Mouse (Mus musculus) cerebellum, postnatal 14 days (tissue): ENCODE measurements around the gene Gm17416.

Experiments used
- DNase-seq, 2 experiments: peaks; one replicate each; pipeline ENCODE4 v3.0.0; 2021; ENCODE audit warnings: mixed read lengths in 2 of 2

Gm17416 gene

GRCm38 (mm10) chr2:152569038-152569437, at the start of gene Gm17416:
TSS of gene Gm17416 (plus strand) at chr2:152569338.
- DNase-seq: no peak

DNA sequence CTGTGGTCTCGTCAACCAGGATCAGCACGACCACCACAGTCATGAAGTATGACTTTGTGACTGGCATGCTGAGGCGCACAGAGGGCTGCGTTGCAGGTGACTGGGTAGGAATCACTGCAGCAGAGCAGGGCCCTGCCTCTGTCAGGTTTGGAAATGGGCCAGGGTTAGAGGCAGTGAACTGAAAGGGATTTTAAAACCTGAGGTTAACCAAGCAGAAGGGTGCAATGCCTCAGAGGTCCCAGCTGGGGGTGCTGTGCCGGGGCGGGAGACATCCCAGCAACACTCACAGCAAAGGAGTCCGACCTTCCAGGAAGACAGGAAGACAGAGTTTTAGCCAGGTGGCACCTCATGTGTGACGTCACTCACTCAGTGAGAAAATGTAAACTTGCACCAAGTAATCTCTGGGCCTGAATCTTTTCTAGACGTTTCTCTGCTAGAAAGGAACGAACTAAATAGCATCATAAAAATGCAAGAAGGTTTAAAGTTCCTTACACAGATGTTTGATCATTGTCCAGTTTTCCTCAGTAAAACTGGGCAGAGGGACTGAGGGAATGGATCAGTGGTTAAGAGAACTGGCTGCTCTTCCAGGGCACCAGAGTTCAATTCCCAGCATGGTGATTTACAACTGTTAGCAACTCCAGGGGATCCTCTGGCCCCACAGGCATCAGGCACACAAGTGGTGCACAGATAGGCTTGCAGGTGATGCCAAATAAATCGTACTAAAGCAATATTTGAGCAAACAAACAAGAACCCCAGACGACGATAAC, 29.0 kb upstream of the Gm17416 start, which contains the start of gene Defb29:
Defb29 (minus strand) TSS at position 155 of the 767 bp plus-strand sequence.
- DNase-seq: peak in 1 of 2 experiments; percentile 30

GRCm38 (mm10) chr2:152541979-152542378, 27.2 kb upstream of the Gm17416 start:
- DNase-seq: no peak

DNA sequence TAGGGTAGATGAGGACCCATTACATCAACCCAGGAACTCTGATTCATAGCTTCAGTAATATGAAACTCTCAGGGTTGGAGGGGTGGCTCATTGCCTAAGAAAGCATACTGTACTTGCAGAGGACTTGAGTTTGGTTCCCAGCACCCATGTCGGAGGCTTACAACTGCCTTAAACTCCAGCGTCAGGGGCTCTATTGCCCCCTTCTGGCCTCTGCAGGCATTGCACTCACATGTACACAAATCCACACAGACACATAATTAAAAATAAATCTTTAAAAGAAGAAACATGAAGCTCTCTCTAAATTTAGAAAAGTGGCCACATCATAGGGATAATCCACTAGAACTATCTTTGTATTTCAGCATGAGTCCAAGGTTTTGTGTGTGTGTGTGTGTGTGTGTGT, 26.2 kb upstream of the Gm17416 start:
- no peak for DNase-seq

DNA sequence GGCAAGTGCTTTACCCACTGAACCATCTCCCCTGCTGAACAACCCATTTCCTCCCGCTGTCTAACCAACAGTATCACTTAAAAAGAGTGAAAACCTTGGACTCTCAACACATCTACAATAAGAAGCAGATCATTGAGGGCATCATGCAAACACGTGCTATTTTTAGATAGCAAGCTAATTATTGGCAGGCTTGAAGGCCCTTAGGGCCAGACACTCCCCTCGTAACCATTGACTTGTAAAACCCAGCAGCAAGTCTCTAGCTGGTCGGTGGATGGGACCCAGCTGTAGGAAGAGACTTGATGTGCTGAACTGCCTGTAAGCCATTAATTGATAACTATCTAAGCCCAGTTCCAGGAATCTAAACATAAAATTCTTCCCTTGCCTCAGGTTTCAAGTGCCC, 25.7 kb upstream of the Gm17416 start:
- DNase-seq: no peak

GRCm38 (mm10) chr2:152544691-152545090, 24.4 kb upstream of the Gm17416 start:
- peak; percentile 67 to 74 for DNase-seq

DNA sequence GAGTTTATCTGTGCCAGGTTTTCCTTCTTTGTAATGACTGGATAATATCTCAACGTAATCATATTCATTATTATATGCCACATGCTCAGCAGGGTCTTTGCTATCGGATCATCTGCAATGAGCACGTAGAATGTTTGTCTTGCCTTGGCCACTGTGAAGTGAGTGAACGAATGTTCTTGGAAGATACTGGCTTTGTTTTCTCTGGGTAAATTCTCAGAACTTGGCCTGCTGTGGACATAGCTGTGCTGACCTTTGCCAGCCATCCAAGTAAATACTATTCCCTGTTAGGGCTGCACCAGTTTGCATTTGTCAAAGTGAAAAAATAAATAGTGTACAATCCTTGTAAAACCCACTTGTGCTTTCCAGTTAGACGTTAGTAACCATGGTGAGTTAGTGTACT, 21.0 kb upstream of the Gm17416 start:
- DNase-seq: no peak

GRCm38 (mm10) chr2:152553774-152554423, 15.2 kb upstream of the Gm17416 start:
- DNase-seq: peak; percentile 72 to 77

DNA sequence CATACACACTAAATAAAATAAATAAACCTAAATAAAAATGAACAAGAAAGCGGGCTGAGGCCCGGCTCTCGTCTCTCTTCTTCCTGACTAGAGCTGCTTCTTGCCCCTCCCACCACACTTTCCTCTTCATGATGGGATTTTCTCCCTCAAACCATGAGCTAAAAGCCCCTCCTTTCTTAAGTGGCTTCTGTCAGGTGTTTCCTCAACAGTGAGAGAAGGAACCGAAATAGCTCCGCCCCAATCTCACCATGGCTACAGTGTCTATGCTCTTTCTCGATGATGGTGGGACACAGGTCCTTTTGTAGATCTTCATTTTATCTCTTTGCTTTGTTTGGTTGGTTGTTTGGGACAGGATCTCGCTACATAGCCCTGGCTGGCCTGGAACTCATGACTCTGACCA, 12.5 kb upstream of the Gm17416 start:
- no peak for DNase-seq

DNA sequence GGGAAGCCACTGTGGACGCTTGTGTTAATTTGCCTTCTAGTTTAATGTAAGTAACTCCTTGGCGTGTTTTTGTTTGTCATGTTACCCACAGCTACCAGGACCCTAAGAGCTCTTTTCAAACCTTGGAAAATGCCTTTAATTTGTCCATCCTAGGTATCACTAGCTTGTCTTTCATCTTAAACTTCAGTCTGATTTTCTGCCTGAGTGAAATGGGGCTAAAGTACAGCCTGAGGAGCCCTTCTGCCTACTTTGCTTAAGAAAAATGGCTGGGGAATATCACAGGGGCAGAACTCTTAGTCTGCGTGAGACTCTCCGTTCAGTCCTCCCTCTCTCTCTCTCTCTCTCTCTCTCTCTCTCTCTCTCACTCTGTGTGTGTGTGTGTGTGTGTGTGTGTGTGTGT, 743 bp downstream of the Gm17416 start:
- DNase-seq: no peak

DNA sequence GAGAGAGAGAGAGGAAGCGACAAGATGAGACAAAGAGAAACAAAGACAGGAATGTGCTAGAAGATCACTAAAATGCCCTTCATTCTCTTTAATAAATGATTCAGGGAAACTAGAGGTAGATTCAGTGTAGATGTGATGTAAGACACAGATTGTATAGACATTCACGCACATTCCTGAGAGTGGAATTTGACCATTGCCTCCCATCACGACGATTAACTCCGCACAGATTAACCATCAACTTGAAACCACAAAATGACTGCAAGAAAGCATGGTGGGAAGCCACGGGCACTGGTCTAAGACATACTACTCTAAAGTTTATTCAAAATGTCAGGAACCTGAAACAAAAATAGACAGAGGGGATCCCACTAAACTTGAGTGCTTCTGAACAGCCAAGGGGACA, 1.2 kb downstream of the Gm17416 start:
- no peak for DNase-seq

GRCm38 (mm10) chr2:152572114-152572794, 3.1 kb downstream of the Gm17416 start, which contains the start of gene Defb21:
TSS of gene Defb21 (plus strand) at chr2:152572744.
- DNase-seq: peak; percentile 14 to 58

- DNase-seq: no peak
Measured at GRCm38 (mm10) chr2:152573484-152573883, 4.3 kb downstream of the Gm17416 start.

- DNase-seq: no peak
Measured at GRCm38 (mm10) chr2:152580107-152580506, 11.0 kb downstream of the Gm17416 start, which contains the start of gene Defb19. TSS of gene Defb19 (minus strand) at chr2:152580312.

DNA sequence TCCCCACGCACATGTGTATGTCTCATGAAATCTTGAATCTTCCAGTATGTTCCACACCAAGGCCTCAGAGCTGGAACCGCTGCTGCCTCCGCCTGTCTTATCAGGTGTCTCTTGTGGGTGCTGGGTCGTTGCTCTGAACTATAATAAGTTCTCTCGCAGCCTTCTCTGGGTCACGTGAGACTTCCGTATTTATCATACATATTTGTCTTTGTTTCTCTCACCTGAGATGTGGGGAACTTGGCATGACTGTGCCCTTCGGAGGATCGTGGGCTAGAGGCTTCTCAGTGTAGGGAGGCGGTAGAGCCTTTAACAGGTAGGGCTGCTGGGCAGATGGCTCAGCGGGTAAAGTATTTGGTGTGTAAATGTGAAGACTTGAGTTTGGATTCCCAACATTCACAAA, 11.5 kb downstream of the Gm17416 start:
- DNase-seq: no peak

DNA sequence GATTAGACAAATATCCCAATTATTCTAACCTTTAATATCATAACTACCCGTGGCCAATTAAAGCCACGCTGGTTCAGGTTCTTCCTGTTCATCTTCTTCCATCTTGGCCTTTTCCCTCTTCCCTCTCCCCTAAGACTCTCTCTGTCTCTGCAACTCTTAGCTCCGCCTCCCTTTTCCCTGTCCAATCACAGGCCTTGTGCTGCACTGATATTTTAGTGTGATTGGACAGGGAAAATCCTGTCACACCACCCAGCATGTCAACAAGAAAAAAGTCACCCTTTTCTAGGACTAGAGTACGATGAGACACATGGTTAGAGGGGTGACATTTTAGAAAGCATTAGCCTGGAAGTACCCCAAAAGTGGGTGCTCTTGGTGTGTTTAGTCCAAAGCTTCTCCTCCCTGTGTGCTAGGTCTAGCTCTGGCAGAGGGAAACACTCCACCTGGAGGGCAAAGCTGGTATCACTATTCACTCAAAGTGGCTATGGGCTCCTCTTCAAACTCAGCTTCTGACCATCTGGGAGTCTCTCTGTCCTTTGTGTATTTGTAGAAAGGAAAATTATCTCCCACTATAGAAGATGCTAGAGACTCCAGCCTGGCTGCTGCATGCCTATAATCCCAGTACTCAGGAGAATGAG, 17.9 kb downstream of the Gm17416 start:
- DNase-seq: peak; percentile 13 to 33

DNA sequence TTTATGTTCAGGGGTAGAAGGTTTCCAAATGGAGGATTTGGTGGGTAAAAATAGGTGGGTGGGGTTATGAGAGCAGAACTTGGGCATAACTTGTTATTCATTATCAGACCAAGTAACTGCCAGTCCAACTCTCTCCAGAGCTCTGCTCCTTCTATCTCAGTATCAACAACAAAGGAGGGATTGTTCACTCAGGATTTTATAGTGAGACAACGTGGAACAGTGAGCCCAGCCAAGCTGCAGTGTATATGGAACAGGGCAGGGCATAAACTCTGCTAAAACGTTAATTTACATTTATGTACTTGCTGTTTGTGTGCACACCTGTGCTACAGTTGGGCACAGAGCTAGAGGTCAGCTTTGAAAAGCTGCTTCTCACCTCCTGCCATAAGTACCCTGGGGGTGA, 19.3 kb downstream of the Gm17416 start:
- no peak for DNase-seq

- DNase-seq: no peak
Measured at GRCm38 (mm10) chr2:152589021-152589420, 19.9 kb downstream of the Gm17416 start.

DNA sequence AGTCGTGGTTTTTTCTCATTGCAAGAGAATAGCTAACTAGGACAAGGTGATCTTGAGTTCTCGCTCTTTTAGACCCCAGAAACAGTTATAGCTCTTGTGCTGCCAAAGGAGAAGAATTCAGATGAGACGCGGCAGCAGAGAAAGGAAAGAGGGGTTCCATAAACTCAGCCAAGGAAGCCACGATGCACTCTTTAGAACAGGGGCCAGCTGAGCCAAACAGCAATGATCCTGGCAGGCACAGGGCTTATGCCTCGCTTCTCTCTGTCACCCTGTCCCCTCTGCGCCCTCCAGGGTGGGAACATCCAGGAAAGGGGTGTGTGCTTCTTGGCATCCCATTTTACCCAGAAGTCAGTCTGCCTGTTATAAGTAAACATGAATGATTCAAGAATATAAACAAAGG, 30.2 kb downstream of the Gm17416 start, which contains the start of gene Defb45:
Defb45 (minus strand) TSS at position 101 of the 400 bp plus-strand sequence.
- no peak for DNase-seq

DNA sequence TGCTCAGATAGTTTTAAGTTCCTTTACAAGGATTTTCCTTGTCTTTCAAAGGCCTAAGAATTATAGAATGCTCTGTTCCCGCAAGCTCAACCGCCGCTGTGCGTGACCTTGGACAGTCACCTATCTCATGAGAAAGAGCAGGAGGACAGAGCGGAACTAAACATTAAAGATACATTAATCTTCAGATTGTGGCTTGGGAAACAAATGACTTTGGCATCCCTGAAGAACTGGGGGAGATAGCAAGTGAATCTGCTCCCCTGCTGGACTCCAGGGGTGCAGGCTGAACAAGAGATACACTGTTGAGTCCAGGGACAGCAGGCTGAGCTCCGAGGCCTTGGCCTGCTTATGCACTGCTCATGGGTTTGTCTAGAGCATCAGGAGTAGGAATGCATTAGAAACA, 30.9 kb downstream of the Gm17416 start:
- DNase-seq: no peak

GRCm38 (mm10) chr2:152601275-152601960, 32.3 kb downstream of the Gm17416 start:
- no peak for DNase-seq

DNA sequence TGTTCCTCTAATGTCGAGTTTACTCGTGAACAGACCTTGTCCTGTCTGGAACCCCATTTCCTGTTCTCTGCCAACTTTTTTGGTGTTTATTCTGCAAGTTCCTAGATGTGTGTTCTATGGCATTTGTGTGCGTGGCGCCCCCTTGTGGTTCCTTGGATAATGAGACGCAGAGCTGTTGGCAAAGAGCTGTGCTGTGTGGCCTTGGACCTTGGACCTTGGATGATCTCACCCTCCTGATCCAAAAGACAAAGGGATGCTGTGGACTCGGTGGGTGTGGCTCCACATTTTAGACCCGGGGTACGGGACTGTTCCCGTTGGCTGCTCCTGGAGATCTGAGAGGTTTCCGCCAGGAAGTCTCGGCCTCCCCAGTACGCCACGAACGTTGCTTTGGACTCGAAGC, 34.9 kb downstream of the Gm17416 start, which contains the start of gene Defb36:
Defb36 (plus strand) TSS at position 271 of the 400 bp plus-strand sequence.
- peak; percentile 20 to 53 for DNase-seq
